Mouse (Mus musculus) bone marrow, adult 2 months (tissue): Measurements from ENCODE around the gene Tfe3. TPM values are rescaled to one million over a fixed set of nuclear protein-coding genes. Genes with fewer than 3 reads are reported as not detected.

Experiments
- H3K27ac ChIP-seq: fragments of 200-500 bp; 2 replicates; pipeline ENCODE4 v1.5.1; 2012; ENCODE audit warnings: low read depth, mild to moderate bottlenecking, control low read depth, inconsistent platforms, low read length; ENCODE audit not compliant: control insufficient read depth, poor library complexity, insufficient read depth
- H3K4me1 ChIP-seq: fragments of 200-500 bp; 2 replicates; pipeline ENCODE4 v1.6.1; 2011; ENCODE audit warnings: low read length; ENCODE audit not compliant: control insufficient read depth, insufficient read depth
- H3K4me3 ChIP-seq: fragments of 200-500 bp; replicated peaks from 2 replicates; pipeline ENCODE3; 2011; ENCODE audit warnings: mild to moderate bottlenecking, low read depth, low read length, control low read depth; ENCODE audit not compliant: control insufficient read depth
- CTCF ChIP-seq: fragments of 200-500 bp; IDR thresholded peaks from 2 replicates; pipeline ENCODE4 v1.5.1; 2011; ENCODE audit warnings: low read length, control low read depth; ENCODE audit not compliant: control insufficient read depth, insufficient read depth
- POLR2A ChIP-seq: fragments of 200-500 bp; IDR thresholded peaks from 2 replicates; pipeline ENCODE4 v1.6.1; 2011; ENCODE audit warnings: low read depth, mild to moderate bottlenecking, control low read depth, low read length, borderline replicate concordance; ENCODE audit not compliant: control insufficient read depth
- WGBS: fragments of 180-500 bp; shearing (Covaris S2); methylation state at CpG from one replicate; pipeline ENCODE4 v1.1.7; 2018; 5-methylcytosine and 5-hydroxymethylcytosine counted together
- polyA plus RNA-seq: library from polyadenylated mRNA; stranded (reverse); fragments of >200 nt; gene quantifications from 2 replicates; pipeline ENCODE4 v1.2.4, GENCODE M21; 2011; ENCODE audit warnings: low replicate concordance; ENCODE audit not compliant: missing spikeins, insufficient read depth, insufficient read length

Tfe3 gene
- polyA plus RNA-seq, 1 experiment, result 22.3 TPM

DNA sequence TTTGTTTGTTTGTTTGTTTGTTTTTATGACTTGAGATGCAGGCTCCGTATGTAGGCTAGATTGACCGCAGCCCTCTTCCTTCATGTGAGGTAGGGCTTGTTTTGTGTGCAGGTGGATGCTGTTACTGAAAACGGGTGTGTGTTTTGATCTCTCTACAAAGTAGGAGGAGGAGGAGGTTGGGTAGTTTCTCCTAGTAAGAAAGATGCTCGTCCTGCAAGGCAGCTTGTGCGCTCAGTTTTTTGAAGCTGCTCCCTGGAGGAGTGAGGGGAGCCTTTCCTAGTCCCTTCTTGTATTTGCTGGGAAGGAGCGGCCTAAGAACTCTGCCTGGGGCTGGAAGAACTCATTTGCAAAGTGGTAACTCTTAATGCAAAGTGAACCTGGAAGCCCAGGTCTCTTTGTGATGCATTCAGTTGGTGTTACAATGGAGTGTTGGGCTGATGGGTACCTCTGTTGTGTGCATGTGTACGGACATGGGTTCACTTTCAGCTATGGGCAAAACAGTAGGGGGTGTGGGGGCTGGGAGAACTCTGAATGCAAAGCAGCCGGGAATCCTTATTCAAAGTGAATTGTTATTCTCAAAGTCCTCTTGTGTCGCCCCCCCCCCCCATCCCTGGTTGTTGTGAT, 2.4 kb downstream of the Tfe3 start:
- peak overlapping the region; percentile 18 for H3K4me3 ChIP-seq
- whole genome bisulfite sequencing, result 61% methylated on average over 9 of the region's 9 CpGs
- H3K4me1 ChIP-seq, result no peaks in the 10 kb centered on the region
- TF ChIP-seq POLR2A, result no peak
- H3K27ac ChIP-seq, result no peak overlapping the region; the same call in 1 of the 2 replicates

DNA sequence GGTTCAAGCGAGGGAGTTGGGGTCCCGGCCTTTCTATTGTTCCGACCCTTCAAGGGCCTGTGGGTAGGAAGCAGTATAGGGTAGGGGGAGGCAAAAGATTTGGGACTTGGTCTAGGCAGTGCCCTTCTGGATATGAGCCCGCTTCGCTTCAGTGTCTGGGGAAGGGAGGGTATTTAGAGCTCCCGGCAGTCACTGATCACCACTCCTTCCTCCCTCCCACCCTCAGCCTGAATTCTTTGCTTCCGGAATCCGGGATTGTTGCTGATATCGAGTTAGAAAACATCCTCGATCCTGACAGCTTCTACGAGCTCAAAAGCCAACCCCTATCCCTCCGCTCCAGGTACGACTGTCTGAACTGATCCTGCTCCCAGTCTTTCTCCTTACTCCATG, 2.9 kb downstream of the Tfe3 start:
- Histone ChIP-seq H3K4me3 (no peak overlapping the region), H3K4me1 (no peaks in the 10 kb centered on the region)
- WGBS, result 73% methylated on average over 13 of the region's 13 CpGs

DNA sequence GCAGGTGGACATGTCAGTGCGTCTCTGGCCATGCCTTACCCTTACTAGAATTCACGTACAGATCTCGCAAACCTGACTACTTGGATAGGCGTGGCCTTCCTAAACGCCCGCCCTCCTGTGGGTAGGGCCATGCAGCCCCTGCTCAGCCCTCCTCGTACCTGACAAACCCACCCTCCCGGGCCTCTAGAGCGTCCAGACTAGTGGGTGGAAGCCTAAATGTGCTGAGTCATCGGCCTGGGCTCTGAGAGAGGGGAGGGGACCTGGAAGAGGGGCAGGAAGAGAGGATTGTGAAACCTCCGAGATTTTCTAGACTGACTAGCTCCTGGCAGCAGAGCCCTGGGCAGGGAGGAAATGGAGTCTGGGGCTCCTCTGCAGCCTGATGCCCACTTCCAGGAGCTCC, 3.4 kb downstream of the Tfe3 start:
- TF ChIP-seq POLR2A, result no peak
- no peak for TF ChIP-seq CTCF
- Histone ChIP-seq H3K27ac (no peak overlapping the region), H3K4me3 (no peak overlapping the region), H3K4me1 (no peaks in the 10 kb centered on the region)
- 18% methylated on average over 11 of the region's 11 CpGs for WGBS

More for the DNA sequence above, 2.9 kb downstream of the Tfe3 start:
- TF ChIP-seq POLR2A, result no peak
- TF ChIP-seq CTCF, result no peak
- H3K27ac ChIP-seq, result no peak overlapping the region

DNA sequence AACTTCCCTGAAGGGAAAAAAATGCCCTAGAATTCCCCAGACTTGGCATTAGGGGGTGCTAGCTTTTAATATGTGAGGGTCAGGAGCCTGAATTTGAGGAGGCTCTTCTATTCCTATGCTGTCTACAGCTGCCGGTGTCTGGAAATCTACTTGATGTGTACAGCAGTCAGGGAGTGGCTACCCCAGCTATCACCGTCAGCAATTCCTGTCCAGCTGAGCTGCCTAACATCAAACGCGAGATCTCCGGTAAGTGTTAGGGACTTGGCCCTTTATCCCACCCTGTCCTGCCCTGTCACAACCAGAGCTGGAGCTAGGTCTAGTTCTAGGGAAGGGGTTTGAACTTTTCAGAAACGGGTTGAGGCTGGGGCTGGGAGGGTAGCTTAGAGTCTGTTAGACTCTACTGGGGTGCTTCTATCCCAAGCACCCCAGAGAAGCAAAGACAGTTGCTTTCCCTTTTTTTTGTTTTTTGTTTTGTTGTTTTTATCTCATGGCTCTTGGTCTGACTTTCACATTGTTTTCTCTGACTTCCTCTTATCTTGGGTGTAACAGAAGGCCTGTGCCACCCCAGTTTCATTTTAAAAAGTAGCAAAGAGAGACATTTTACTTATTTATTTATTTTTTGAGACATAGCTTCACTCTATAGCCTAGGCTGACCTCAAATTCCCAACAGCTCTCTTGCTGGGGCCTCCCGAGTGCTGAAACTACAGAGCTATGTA, 7.1 kb downstream of the Tfe3 start:
- 58% methylated on average over 7 of the region's 7 CpGs for WGBS
- Histone ChIP-seq H3K27ac (no peak overlapping the region), H3K4me3 (no peak overlapping the region), H3K4me1 (no peaks in the 10 kb centered on the region)
- TF ChIP-seq CTCF (no peak), POLR2A (no peak)

DNA sequence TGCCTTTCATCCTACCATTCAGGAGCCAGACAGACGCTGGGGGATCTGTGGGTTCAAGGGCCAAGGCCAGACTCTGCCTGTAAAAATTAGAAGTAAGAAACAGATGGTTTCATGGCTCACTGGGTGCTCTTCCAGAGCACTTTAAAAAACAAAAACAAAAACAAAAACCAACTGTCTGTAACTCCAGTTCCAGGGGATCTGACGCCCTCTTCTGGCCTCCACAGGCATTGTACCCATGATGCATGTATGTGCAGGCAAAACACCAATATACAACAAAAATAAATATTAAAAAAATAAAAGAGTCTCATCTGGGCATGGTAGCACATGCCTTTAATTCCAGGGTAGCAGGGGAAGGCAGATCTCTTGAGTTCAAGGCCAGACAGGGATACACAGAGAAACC, 10.4 kb downstream of the Tfe3 start:
- no peak for TF ChIP-seq POLR2A
- TF ChIP-seq CTCF, result peak; percentile 32; the same call in 1 of the 2 replicates
- 51% methylated on average over 2 of the region's 2 CpGs for WGBS
- Histone ChIP-seq H3K4me3 (no peak overlapping the region), H3K4me1 (no peaks in the 10 kb centered on the region; the same call in 1 of the 2 replicates), H3K27ac (no peak overlapping the region)

DNA sequence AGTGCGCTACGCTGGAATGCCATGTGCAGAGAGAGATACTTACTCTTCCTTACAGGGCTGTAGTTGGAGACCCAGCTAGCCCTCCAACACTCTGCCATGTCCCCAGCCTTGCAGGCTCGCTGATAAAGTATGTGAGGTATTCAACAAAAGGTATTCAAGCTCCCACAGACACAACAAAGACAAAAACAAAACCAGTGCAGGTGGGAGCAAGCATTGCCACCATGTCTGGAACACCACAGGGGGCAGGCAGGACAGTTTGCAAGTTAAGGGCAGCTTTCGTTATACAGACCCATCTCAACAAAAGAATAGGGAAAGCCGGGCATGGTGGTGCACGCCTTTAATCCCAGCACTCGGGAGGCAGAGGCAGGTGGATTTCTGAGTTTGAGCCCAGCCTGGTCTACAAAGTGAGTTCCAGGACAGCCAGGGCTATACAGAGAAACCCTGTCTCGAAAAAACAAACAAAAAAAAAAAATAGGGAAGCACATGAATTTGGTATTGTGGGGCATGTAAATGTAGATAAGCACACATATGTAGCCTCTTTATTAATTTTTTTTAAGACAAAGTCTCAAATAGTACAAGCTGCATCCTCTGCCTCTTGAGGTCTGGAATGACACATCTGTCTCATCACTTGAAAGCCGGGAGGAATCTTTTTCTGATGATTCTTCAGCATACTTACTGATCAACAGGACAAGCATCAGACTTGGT, 13.3 kb downstream of the Tfe3 start:
- TF ChIP-seq CTCF, result no peak
- no peak for TF ChIP-seq POLR2A
- 76% methylated on average over 9 of the region's 9 CpGs for WGBS
- no peak overlapping the region for H3K27ac ChIP-seq

DNA sequence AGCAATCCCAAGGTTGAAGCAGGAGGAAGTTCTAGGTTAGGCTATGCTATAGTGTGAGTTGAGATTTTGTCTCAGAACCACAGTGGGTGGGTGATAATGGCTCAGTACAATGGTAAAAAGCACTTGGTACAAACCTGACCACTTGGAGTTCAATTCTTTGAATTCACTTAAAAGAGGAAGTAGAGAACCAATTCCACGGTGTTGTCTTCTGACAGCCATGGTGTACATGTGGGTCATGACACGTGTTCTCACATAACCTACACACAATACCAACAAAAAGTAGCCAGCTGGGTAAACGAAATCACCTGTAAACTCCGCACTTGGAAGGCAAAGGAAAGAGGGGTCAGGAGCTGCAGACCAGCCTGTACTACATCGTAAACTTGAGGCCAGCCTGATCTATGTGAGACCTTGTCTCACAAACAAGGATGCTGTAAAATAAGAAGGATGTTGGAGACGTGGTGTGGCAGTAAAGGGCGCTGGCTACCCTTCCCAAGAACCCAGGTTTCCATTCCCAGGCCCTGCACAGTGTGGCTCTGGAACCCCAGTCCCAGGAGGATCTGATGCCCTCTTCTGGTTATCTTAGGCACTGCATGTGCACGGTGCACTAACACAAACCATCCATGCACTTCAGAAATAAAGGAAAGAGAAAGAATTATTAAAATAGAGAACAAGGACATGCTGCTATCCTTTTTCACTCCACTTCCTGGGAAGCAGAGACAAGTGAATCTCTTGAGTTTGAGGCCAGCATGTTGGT, 14.1 kb downstream of the Tfe3 start:
- Histone ChIP-seq H3K27ac (no peak overlapping the region), H3K4me1 (no peaks in the 10 kb centered on the region; the same call in 1 of the 2 replicates), H3K4me3 (no peak overlapping the region)
- TF ChIP-seq POLR2A (no peak), CTCF (peak; percentile 58)
- WGBS, result 33% methylated on average over 8 of the region's 8 CpGs

More for the DNA sequence above, 13.3 kb downstream of the Tfe3 start:
- H3K4me1 ChIP-seq, result no peaks in the 10 kb centered on the region; the same call in 1 of the 2 replicates
- no peak overlapping the region for H3K4me3 ChIP-seq

DNA sequence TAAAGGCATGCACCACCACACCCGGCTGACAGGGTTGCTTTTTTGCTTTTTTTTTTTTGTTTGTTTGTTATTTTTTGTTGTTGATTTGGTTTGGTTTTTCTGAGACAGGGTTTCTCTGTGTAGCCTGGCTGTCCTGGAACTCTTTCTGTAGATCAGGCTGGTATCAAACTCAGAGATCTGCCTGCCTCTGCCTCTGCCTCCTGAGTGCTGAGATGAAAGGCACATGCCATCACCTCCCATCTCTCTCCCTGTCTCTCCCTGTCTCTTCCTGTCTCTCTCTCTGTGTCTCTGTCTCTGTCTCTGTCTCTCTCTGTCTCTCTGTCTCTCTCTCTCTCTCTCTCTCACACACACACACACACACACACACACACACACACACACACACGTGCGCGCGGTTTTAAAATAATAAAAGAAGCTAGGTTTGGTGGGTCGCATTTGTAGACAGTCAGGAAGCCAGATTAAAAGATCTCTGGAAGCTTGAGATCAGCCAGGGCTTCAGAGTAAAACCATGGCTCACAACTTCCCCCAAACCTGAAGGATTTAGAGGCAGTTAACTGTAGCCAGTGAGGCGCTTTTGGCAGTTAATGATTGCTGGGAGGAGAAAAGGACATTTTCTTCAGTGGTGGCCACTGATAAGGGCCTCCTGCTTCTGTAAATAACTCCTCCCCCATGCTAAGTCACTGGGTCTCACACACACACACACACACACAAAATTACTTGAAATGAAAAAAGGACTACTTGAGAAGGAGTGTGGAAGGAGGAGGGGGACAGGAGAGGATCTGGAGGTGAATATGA, 16.3 kb downstream of the Tfe3 start:
- WGBS, result 40% methylated on average over 7 of the region's 7 CpGs
- H3K4me1 ChIP-seq, result no peaks in the 10 kb centered on the region; the same call in 1 of the 2 replicates
- TF ChIP-seq CTCF (no peak), POLR2A (no peak)
- H3K4me3 ChIP-seq, result no peak overlapping the region
- H3K27ac ChIP-seq, result peak overlapping the region; percentile 85
